Mouse (Mus musculus): ENCODE measurements around the gene Klk1. TPM values are rescaled to one million over a fixed set of nuclear protein-coding genes. Genes with fewer than 3 reads are reported as not detected.
"Not testable (repeated sequence)": the region's sequence is repeated elsewhere in the genome, so short reads cannot be mapped to it uniquely, and the experiment has no call there.

Gene Klk1
- total RNA-seq (2021) = not detected
- long read RNA-seq, experiment 1 = 0 reads
- long read RNA-seq, experiment 2 = 0 reads

- intact Hi-C loops (cut with DNase I) = no loop called here
- Histone ChIP-seq H3K4me3 (no peak within 1 kb of the TSS), H3K27ac (no peak within 1 kb of the TSS)
- no peak for DNase-seq
- no peak for TF ChIP-seq CTCF (IDR thresholded peaks at IDR 0.05)
Observed at GRCm38 (mm10) chr7:44225076-44225475, at the start of gene Klk1. Gene Klk1 (plus strand): TSS chr7:44225360.

DNA sequence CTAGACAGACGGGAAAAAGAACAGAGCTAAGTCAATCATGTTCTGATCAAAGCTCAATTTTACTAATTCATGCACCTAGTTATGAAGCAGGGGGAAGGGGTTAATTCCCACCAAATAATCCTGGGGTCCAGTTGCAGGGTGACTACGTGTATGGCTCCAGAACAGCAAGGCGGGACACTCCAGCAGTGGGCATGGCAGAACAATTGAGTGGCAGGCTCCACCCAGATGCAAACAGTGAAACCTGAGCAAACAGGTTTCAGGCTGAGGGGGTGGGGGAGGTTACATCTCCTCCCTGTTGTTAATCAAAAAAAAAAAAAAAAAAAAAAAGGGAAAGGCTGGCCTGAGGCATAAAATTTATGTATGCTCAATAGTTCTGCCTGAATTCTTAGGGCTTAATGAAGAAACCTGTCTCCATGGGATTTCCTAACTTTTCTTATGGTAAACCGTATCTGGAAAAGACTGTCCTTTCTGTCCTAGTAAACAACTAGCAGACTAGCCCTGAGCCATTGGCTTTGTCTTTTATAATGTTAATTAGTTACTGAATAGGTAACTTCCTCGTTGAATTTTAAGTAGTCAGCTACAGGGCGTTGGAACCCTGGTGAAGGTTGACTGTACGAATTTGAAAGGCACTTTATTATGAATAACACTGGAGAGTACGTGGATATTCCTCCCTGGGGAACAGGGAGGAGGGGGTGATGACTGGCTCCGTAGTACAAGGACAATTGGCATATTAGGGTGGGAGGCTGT, 45.7 kb upstream of the Klk1 start:
- no peak for TF ChIP-seq CTCF (IDR thresholded peaks at IDR 0.05)
- intact Hi-C loops (cut with DNase I) = no loop called here
- DNase-seq = no peak
- no peak overlapping the region for H3K27ac ChIP-seq
- no peak overlapping the region for H3K4me3 ChIP-seq

DNA sequence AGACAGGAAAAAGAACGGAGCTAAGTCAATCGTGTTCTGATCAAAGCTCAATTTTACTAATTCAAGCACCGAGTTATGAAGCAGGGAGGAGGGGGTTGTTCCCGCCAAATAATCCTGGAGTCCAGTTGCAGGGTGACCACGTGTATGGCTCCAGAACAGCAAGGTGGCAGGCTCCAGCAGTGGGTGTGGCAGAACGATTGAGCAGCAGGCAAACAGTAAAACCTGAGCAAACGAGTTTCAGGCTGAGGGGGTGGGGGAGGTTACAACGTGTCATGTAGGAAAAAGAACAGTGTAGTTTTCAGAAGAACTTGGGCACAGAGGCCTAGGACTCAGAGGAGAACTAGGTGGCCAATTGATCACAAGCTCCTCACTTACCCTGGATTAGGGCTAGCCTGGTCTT, 38.6 kb upstream of the Klk1 start:
- DNase-seq; H3K27ac ChIP-seq; H3K4me3 ChIP-seq; intact Hi-C loops (cut with DNase I): not testable (repeated sequence)

DNA sequence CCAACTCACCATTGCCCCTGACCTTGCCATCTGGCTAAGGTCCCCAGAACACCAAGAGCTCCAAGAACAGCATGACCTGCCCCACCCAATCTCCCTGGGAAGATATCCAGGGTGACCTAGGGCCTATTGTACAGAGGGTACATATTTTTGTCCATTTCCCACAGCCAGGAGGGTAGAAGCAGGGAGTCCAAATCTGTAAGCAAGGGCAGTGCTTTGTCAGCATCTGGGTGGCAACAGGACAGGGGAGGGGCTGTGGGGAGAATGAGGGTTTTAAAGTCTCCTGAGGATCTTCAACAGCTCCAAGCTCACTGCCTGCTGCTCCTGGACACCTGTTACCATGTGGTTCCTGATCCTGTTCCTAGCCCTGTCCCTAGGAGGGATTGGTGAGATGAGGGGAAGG, 37.2 kb upstream of the Klk1 start, which contains the start of gene Klk1b24:
Gene Klk1b24 (plus strand): TSS at position 301 of the 400 bp plus-strand sequence.
- DNase-seq = peak; percentile 27
- H3K27ac ChIP-seq; intact Hi-C loops (cut with DNase I); H3K4me3 ChIP-seq: not testable (repeated sequence)

DNA sequence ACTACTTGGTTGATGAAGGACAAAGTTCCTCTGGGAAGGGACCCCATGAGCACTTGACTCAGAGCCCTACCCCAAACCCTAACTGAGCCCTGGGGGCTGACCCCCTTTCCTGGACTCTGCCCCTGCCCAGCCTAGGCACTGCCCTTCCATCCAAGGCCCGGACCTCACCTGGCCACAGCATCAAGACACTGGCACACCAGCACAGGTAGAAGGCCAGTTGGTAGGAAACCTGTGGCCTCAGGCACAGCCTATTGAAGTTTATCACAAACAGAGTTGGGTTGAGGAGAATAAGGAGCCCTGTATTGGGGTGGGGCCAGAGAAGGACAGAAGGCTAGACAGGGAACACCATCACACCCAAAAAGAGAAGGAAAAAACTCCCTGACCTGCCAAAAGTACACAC, 31.7 kb upstream of the Klk1 start:
- DNase-seq; H3K4me3 ChIP-seq; H3K27ac ChIP-seq; intact Hi-C loops (cut with DNase I): not testable (repeated sequence)

DNA sequence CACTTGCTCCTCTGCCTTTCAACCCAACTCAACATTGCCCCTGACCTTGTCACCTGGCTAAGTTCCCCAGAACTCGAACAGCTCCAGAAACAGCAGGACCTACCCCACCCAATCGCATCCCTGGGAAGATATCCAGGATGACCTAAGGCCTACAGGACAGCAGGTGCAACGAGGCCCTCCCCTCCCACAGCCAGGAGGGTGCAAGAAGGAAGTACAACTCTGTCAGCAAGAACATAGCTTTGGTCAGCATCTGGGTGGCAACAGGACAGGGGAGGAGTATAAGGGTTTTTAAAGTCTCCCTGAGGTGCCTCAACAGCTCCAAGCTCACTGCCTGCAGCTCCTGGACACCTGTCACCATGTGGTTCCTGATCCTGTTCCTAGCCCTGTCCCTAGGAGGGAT, 27.3 kb upstream of the Klk1 start, which contains the start of gene Klk1b3:
Gene Klk1b3 (plus strand): TSS at position 301 of the 400 bp plus-strand sequence.
- Histone ChIP-seq H3K4me3 (no peak within 1 kb of the TSS), H3K27ac (no peak within 1 kb of the TSS)
- intact Hi-C loops (cut with DNase I) = no loop called here
- TF ChIP-seq CTCF (IDR thresholded peaks at IDR 0.05) = no peak
- DNase-seq = no peak

DNA sequence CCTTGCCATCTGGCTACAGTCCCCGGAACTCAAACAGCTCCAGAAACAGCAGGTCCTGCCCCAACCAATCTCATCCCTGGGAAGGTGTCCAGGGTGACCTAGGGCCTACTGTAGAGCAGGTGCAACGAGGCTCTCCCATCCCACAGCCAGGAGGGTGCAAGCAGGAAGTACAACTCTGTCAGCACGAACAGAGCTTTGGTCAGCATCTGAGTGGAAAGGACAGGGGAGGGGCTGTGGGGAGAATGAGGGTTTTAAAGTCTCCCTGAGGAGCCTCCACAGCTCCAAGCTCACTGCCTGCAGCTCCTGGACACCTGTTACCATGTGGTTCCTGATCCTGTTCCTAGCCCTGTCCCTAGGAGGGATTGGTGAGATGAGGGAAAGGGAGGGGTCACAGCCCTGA, 18.0 kb upstream of the Klk1 start, which contains the start of gene Klk1b4:
Gene Klk1b4 (plus strand): TSS at position 301 of the 400 bp plus-strand sequence.
- H3K4me3 ChIP-seq; DNase-seq; H3K27ac ChIP-seq; intact Hi-C loops (cut with DNase I): not testable (repeated sequence)

GRCm38 (mm10) chr7:44208307-44208706, 16.9 kb upstream of the Klk1 start:
- DNase-seq = no peak
- TF ChIP-seq CTCF (IDR thresholded peaks at IDR 0.05) = no peak
- Histone ChIP-seq H3K27ac (no peak overlapping the region), H3K4me3 (no peak overlapping the region)
- intact Hi-C loops (cut with DNase I) = no loop called here

DNA sequence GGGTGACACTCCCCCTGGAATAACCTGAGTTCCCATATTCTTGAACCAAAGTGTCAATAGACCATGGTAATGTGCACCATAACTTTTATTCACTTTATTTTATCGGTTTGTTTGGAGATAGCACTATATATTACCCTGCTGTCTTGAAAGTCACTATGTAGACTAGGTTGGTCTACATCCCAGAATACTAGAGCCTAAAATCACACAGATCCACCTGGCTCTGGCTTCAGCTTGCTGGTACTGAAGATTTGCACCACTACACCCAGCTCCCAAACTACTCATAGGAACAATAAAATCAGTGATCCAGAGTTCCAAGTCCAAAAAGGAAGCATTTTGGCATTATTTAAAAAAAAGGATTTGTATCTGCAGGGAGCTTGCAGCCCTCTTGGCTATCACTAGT, 9.5 kb upstream of the Klk1 start, which contains the start of gene Klk1b5:
Gene Klk1b5 (plus strand): TSS at position 301 of the 400 bp plus-strand sequence.
- H3K27ac ChIP-seq = no peak within 1 kb of the TSS
- no peak within 1 kb of the TSS for H3K4me3 ChIP-seq
- no peak for TF ChIP-seq CTCF (IDR thresholded peaks at IDR 0.05)
- no peak for DNase-seq
- intact Hi-C loops (cut with DNase I) = no loop called here

GRCm38 (mm10) chr7:44221601-44222000, 3.6 kb upstream of the Klk1 start:
- DNase-seq; H3K4me3 ChIP-seq; intact Hi-C loops (cut with DNase I); H3K27ac ChIP-seq: not testable (repeated sequence)

- not testable (repeated sequence) for DNase-seq
Observed at GRCm38 (mm10) chr7:44222335-44222734, 2.8 kb upstream of the Klk1 start.

GRCm38 (mm10) chr7:44235909-44236308, 10.7 kb downstream of the Klk1 start, which contains the start of gene Gm36864:
Gene Gm36864 (plus strand): TSS chr7:44236177.
- intact Hi-C loops (cut with DNase I) = no loop called here
- no peak for DNase-seq
- Histone ChIP-seq H3K4me3 (no peak within 1 kb of the TSS), H3K27ac (no peak within 1 kb of the TSS)
- TF ChIP-seq CTCF (IDR thresholded peaks at IDR 0.05) = no peak

More at GRCm38 (mm10) chr7:44222335-44222734, 2.8 kb upstream of the Klk1 start:
- intact Hi-C loops (cut with DNase I); H3K27ac ChIP-seq; H3K4me3 ChIP-seq: not testable (repeated sequence)

DNA sequence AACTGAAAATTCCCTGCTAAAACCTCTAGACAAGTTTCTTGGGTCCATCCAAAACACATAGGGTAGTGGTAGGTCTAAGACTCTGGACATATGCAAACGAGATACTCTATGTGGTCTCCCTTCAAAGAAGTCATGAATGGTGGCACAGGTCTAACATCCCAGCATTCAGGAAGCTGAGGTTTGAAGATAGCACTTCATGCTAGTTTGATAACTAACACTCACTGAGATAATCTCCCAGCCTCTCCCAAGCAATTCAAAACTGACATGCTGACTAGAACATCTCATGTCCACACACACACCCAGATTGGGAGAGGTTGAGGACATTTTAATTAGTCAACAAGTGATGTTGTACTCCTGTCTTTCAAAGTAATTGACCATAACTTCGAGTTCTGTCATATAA, 14.8 kb downstream of the Klk1 start:
- Histone ChIP-seq H3K27ac (no peak overlapping the region), H3K4me3 (no peak overlapping the region)
- no peak for TF ChIP-seq CTCF (IDR thresholded peaks at IDR 0.05)
- intact Hi-C loops (cut with DNase I) = no loop called here
- no peak for DNase-seq

- DNase-seq = no peak
- H3K4me3 ChIP-seq = no peak overlapping the region
- no peak overlapping the region for H3K27ac ChIP-seq
- intact Hi-C loops (cut with DNase I) = no loop called here
- no peak for TF ChIP-seq CTCF (IDR thresholded peaks at IDR 0.05)
Observed at GRCm38 (mm10) chr7:44240712-44241111, 15.6 kb downstream of the Klk1 start.

Data from gastrocnemius, adult 2 months (tissue).